Mouse (Mus musculus) liver, embryonic 14.5 days (tissue): Measurements from ENCODE around the gene Ttc21a.

Source experiments
- CTCF ChIP-seq: IDR thresholded peaks from 2 replicates; pipeline ENCODE4 v1.5.1; 2016; ENCODE audit warnings: antibody characterized with exemption, low read depth, control low read depth
- EP300 ChIP-seq: IDR thresholded peaks from 2 replicates; pipeline ENCODE4 v1.6.1; 2016; ENCODE audit warnings: antibody characterized with exemption, low read depth

DNA sequence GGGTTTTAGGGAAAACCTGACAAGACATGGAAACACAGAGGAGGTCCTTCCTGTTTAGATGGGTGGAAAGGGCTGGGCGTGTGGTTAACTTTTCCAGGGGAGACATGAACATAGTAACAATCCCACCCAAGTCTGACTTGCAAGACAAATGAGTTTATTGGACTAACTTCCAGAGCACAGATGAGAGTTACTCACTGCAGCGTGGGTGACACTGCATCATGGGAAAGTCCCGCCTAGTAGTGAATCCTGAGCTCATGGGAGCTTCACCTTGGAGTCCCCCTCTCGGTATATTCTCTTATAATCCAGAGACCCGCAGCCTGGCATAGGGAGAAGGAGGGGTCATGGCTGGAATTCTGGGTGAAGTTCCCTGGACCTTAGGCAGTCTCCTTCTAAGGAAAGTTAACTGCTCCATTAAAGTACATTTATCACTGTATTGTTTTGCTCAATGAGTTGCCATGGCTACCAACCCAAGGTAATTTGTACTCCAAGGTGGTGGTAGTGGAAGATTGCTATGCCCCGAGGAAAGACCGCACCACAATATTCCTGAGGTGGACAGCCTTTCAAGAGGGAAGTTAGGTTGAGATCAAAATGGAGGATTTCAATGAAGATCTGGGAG lies 71.9 kb downstream of the Ttc21a start:
- TF ChIP-seq EP300 (no peak), CTCF (no peak)
